Mouse (Mus musculus) bone marrow, adult 2 months (tissue): ENCODE results near the gene Tex44.

ENCODE experiments used
- CTCF ChIP-seq: fragments of 200-500 bp; IDR thresholded peaks from 2 replicates; pipeline ENCODE4 v1.5.1; 2011; ENCODE audit warnings: low read length, control low read depth; ENCODE audit not compliant: control insufficient read depth, insufficient read depth
- POLR2A ChIP-seq: fragments of 200-500 bp; IDR thresholded peaks from 2 replicates; pipeline ENCODE4 v1.6.1; 2011; ENCODE audit warnings: low read depth, mild to moderate bottlenecking, control low read depth, low read length, borderline replicate concordance; ENCODE audit not compliant: control insufficient read depth

- TF ChIP-seq POLR2A (no peak), CTCF (no peak)
Measured at GRCm38 (mm10) chr1:86464223-86464874, 38.2 kb downstream of the Tex44 start.
